ENCODE assay signal across 26 mouse cellular contexts in genomic region chr13:118448977-118449705, GRCm38 (mm10).
DNase-seq lines count a peak whose midpoint lies in the region; ATAC-seq lines count a peak whose summit lies in the region.
"Had no signal": no experiment of that assay in that cellular context is flagged by ENCODE, and none has a peak within 500 bp of the region (broad histone marks: within the 10 kb centered on the region; RNA-seq: fewer than 3 reads in every experiment).

No protein-coding gene starts in this region.

- no peak for ATAC-seq in forebrain, embryonic 14.5 days
- ATAC-seq in midbrain, embryonic 14.5 days (ENCODE audit: low FRiP score, low TSS enrichment), result no peak
- no peak for ATAC-seq in midbrain, embryonic 13.5 days
- peak; percentile 70; the same call in 1 of the 2 replicates for ATAC-seq in midbrain, embryonic 16.5 days
- ATAC-seq: activated CD4-positive, CD25-positive, alpha-beta regulatory T cell, adult 4 months; CD4-positive, CD25-positive, alpha-beta regulatory T cell, adult 4 months; forebrain, embryonic 15.5 days; forebrain, postnatal 0 days; Patski had no signal

- DNase-seq in forebrain, embryonic 14.5 days (ENCODE audit: low spot score), result peak; percentile 1
- no peak for DNase-seq in forebrain, embryonic 10.5 days (ENCODE audit: extremely low spot score, low spot score)
- DNase-seq in midbrain, embryonic 14.5 days, result peak; percentile 9
- DNase-seq in left cerebral cortex, adult 8-10 months (ENCODE audit: low spot score in 2 of 2), result no peak
- DNase-seq in left cerebral cortex, adult 11 months (ENCODE audit: low spot score), result no peak
- DNase-seq: adrenal gland, adult 8-10 months; adrenal gland, postnatal 14 days; adrenal gland, postnatal 36 days; B cell, adult 2 months; cerebellum, adult 11 months; cerebellum, adult 18-20 months; cerebellum, adult 8-10 months; cerebellum, adult 9-11 months; cerebellum, postnatal 14 days; forebrain, postnatal 0 days had no signal

- H3K36me3 ChIP-seq in forebrain, embryonic 14.5 days (ENCODE audit: control insufficient read depth, insufficient read depth, low read length), result no peaks in the 10 kb centered on the region
- no peaks in the 10 kb centered on the region for H3K36me3 ChIP-seq in forebrain, embryonic 10.5 days (replicated peaks)
- H3K36me3 ChIP-seq in midbrain, embryonic 14.5 days (ENCODE audit: control insufficient read depth, insufficient read depth, low read length), result no peaks in the 10 kb centered on the region
- H3K36me3 ChIP-seq in midbrain, embryonic 13.5 days, result no peaks in the 10 kb centered on the region
- no peaks in the 10 kb centered on the region for H3K36me3 ChIP-seq in midbrain, embryonic 16.5 days (ENCODE audit: control insufficient read depth, insufficient read depth, low read length)
- H3K36me3 ChIP-seq: embryonic facial prominence, embryonic 10.5 days; embryonic facial prominence, embryonic 12.5 days; forebrain, embryonic 12.5 days; forebrain, embryonic 15.5 days; G1E had no signal

- no peak overlapping the region for H3K9ac ChIP-seq in forebrain, embryonic 14.5 days (ENCODE audit: low read length)
- no peak overlapping the region for H3K9ac ChIP-seq in midbrain, embryonic 14.5 days (replicated peaks; ENCODE audit: low read length)
- no peak overlapping the region for H3K9ac ChIP-seq in midbrain, embryonic 13.5 days (replicated peaks)
- H3K9ac ChIP-seq in midbrain, embryonic 16.5 days (ENCODE audit: low read depth, low read length), result no peak overlapping the region
- H3K9ac ChIP-seq: embryonic facial prominence, embryonic 12.5 days; forebrain, embryonic 12.5 days; forebrain, embryonic 15.5 days; forebrain, postnatal 0 days had no signal

- H3K9me3 ChIP-seq in forebrain, embryonic 14.5 days (replicated peaks; ENCODE audit: control insufficient read depth, low read length), result no peaks in the 10 kb centered on the region
- H3K9me3 ChIP-seq in forebrain, embryonic 10.5 days, result no peaks in the 10 kb centered on the region
- no peaks in the 10 kb centered on the region for H3K9me3 ChIP-seq in midbrain, embryonic 14.5 days (ENCODE audit: control insufficient read depth, low read length)
- H3K9me3 ChIP-seq in midbrain, embryonic 13.5 days, result no peaks in the 10 kb centered on the region
- no peaks in the 10 kb centered on the region for H3K9me3 ChIP-seq in midbrain, embryonic 16.5 days (replicated peaks; ENCODE audit: control insufficient read depth, low read length, poor library complexity, severe bottlenecking)
- H3K9me3 ChIP-seq: embryonic facial prominence, embryonic 10.5 days; embryonic facial prominence, embryonic 12.5 days; forebrain, embryonic 12.5 days; forebrain, embryonic 15.5 days; G1E had no signal

- no peak overlapping the region for H3K27ac ChIP-seq in forebrain, embryonic 14.5 days (ENCODE audit: low read depth, low read length)
- no peak overlapping the region for H3K27ac ChIP-seq in forebrain, embryonic 10.5 days
- no peak overlapping the region for H3K27ac ChIP-seq in midbrain, embryonic 14.5 days (replicated peaks; ENCODE audit: low read depth, low read length)
- H3K27ac ChIP-seq in midbrain, embryonic 13.5 days, result no peak overlapping the region
- H3K27ac ChIP-seq in midbrain, embryonic 16.5 days (ENCODE audit: low read length), result no peak overlapping the region
- H3K27ac ChIP-seq: embryonic facial prominence, embryonic 10.5 days; embryonic facial prominence, embryonic 12.5 days; forebrain, embryonic 12.5 days; forebrain, embryonic 15.5 days had no signal

- no peaks in the 10 kb centered on the region for H3K4me1 ChIP-seq in forebrain, embryonic 14.5 days (ENCODE audit: control insufficient read depth, insufficient read depth, low read length)
- H3K4me1 ChIP-seq in forebrain, embryonic 10.5 days, result no peaks in the 10 kb centered on the region
- no peaks in the 10 kb centered on the region for H3K4me1 ChIP-seq in midbrain, embryonic 14.5 days (ENCODE audit: control insufficient read depth, insufficient read depth, low read length)
- H3K4me1 ChIP-seq in midbrain, embryonic 13.5 days (replicated peaks), result 0 out of 2 replicates have a peak, but pooled peaks cover 4% of the 10 kb centered on the region
- no peaks in the 10 kb centered on the region for H3K4me1 ChIP-seq in midbrain, embryonic 16.5 days (ENCODE audit: control insufficient read depth, insufficient read depth, low read length)
- H3K4me1 ChIP-seq: embryonic facial prominence, embryonic 10.5 days; embryonic facial prominence, embryonic 12.5 days; forebrain, embryonic 12.5 days; forebrain, embryonic 15.5 days had no signal

- 43% methylated on average over 6 of the region's 6 CpGs for WGBS in forebrain, embryonic 14.5 days
- WGBS in forebrain, embryonic 10.5 days, result 65% methylated on average over 6 of the region's 6 CpGs
- 27% methylated on average over 6 of the region's 6 CpGs for WGBS in midbrain, embryonic 14.5 days
- 36% methylated on average over 6 of the region's 6 CpGs for WGBS in midbrain, embryonic 13.5 days
- WGBS in midbrain, embryonic 16.5 days, result 31% methylated on average over 6 of the region's 6 CpGs

- no peak overlapping the region for H3K4me2 ChIP-seq in forebrain, embryonic 14.5 days (ENCODE audit: low read length)
- no peak overlapping the region for H3K4me2 ChIP-seq in midbrain, embryonic 14.5 days (ENCODE audit: low read length)
- no peak overlapping the region for H3K4me2 ChIP-seq in midbrain, embryonic 13.5 days (replicated peaks)
- no peak overlapping the region for H3K4me2 ChIP-seq in midbrain, embryonic 16.5 days (ENCODE audit: low read length)
- H3K4me2 ChIP-seq: embryonic facial prominence, embryonic 12.5 days; forebrain, embryonic 12.5 days; forebrain, embryonic 15.5 days had no signal

- H3K27me3 ChIP-seq in forebrain, embryonic 14.5 days (replicated peaks; ENCODE audit: control insufficient read depth, insufficient read depth, low read length), result no peaks in the 10 kb centered on the region
- H3K27me3 ChIP-seq in forebrain, embryonic 10.5 days (ENCODE audit: poor library complexity, severe bottlenecking), result no peaks in the 10 kb centered on the region
- no peaks in the 10 kb centered on the region for H3K27me3 ChIP-seq in midbrain, embryonic 14.5 days (ENCODE audit: control insufficient read depth, insufficient read depth, low read length)
- H3K27me3 ChIP-seq in midbrain, embryonic 13.5 days, result no peaks in the 10 kb centered on the region
- no peaks in the 10 kb centered on the region for H3K27me3 ChIP-seq in midbrain, embryonic 16.5 days (ENCODE audit: control insufficient read depth, insufficient read depth, low read depth, low read length)
- H3K27me3 ChIP-seq: CH12.LX; embryonic facial prominence, embryonic 12.5 days; forebrain, embryonic 12.5 days; forebrain, embryonic 15.5 days had no signal

- no peak overlapping the region for H3K4me3 ChIP-seq in forebrain, embryonic 14.5 days (ENCODE audit: low read depth, low read length)
- no peak overlapping the region for H3K4me3 ChIP-seq in forebrain, embryonic 10.5 days
- no peak overlapping the region for H3K4me3 ChIP-seq in midbrain, embryonic 14.5 days (replicated peaks; ENCODE audit: low read depth, low read length)
- H3K4me3 ChIP-seq in midbrain, embryonic 13.5 days (replicated peaks), result no peak overlapping the region
- no peak overlapping the region for H3K4me3 ChIP-seq in midbrain, embryonic 16.5 days (ENCODE audit: low read depth, low read length)
- H3K4me3 ChIP-seq: embryonic facial prominence, embryonic 10.5 days; embryonic facial prominence, embryonic 12.5 days; forebrain, embryonic 12.5 days; forebrain, embryonic 15.5 days had no signal

Comparison
In these comparisons a context has a peak if more than half of its experiments do, and no peak if none do; other contexts are left out.
1. DNase-seq: peak in forebrain, embryonic 14.5 days (single experiment) and midbrain, embryonic 14.5 days (single experiment); none in forebrain, embryonic 10.5 days (single experiment), left cerebral cortex, adult 8-10 months (0 of 2) and left cerebral cortex, adult 11 months (single experiment).